ENCODE assay signal across 9 mouse cellular contexts in the genomic region with DNA sequence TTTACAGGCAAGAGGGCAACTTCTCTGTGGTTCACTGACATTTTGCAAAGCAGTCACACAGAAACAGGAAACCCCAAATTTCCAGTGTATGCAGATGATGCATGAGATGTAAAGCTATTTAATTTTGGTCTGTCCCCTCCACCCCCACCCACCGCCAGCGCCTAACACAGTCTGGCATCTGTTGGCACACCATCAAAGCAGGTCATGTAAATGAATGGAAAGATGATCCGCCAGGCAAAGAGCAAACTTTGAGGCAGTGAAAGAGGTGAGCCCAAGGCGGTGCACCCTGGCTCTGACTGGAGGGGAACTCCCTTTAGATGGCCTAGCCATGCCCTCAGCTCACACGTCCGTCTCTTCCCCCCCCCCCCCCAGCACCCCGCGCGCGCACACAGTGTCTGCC. TPM values are rescaled to one million over a fixed set of nuclear protein-coding genes. Genes with fewer than 3 reads are reported as not detected.
DNase-seq lines count a peak whose midpoint lies in the region; ATAC-seq lines count a peak whose summit lies in the region.
"Had no signal": no experiment of that assay in that cellular context is flagged by ENCODE, and none has a peak within 500 bp of the region (broad histone marks: within the 10 kb centered on the region; RNA-seq: fewer than 3 reads in every experiment).

No protein-coding gene starts in this region.

- H3K9me3 ChIP-seq in hindbrain, embryonic 16.5 days (ENCODE audit: control insufficient read depth, low read length), result no peaks in the 10 kb centered on the region
- H3K9me3 ChIP-seq in midbrain, embryonic 15.5 days, result no peaks in the 10 kb centered on the region

- H3K9ac ChIP-seq in hindbrain, embryonic 16.5 days (ENCODE audit: low read depth, low read length), result no peak overlapping the region
- no peak overlapping the region for H3K9ac ChIP-seq in midbrain, embryonic 15.5 days

- H3K4me3 ChIP-seq in hindbrain, embryonic 16.5 days (ENCODE audit: low read length), result peak overlapping the region; percentile 52
- H3K4me3 ChIP-seq in midbrain, embryonic 15.5 days, result peak overlapping the region; percentile 48

- H3K4me2 ChIP-seq in hindbrain, embryonic 16.5 days (ENCODE audit: low read length), result peak overlapping the region; percentile 70
- H3K4me2 ChIP-seq in midbrain, embryonic 15.5 days, result peak overlapping the region; percentile 82

- ATAC-seq in hindbrain, embryonic 16.5 days, result no peak; the same call in 1 of the 2 replicates
- ATAC-seq in midbrain, embryonic 15.5 days (replicated peaks), result peak; percentile 72

- H3K4me1 ChIP-seq in hindbrain, embryonic 16.5 days (ENCODE audit: control insufficient read depth, insufficient read depth, low read depth, low read length), result no peaks in the 10 kb centered on the region
- peaks cover 8% of the 10 kb centered on the region for H3K4me1 ChIP-seq in midbrain, embryonic 15.5 days

- H3K27ac ChIP-seq in hindbrain, embryonic 16.5 days (ENCODE audit: low read depth, low read length), result no peak overlapping the region
- H3K27ac ChIP-seq in midbrain, embryonic 15.5 days, result no peak overlapping the region

- H3K36me3 ChIP-seq in hindbrain, embryonic 16.5 days (ENCODE audit: control insufficient read depth, insufficient read depth, low read length), result no peaks in the 10 kb centered on the region
- no peaks in the 10 kb centered on the region for H3K36me3 ChIP-seq in midbrain, embryonic 15.5 days (replicated peaks)

- H3K27me3 ChIP-seq in hindbrain, embryonic 16.5 days (replicated peaks; ENCODE audit: control insufficient read depth, insufficient read depth, low read length), result peaks cover 37% of the 10 kb centered on the region
- H3K27me3 ChIP-seq in midbrain, embryonic 15.5 days (replicated peaks), result peaks cover 77% of the 10 kb centered on the region

- peak; percentile 7 for DNase-seq in embryo, embryonic 9.5 days (ENCODE audit: extremely low spot score)
- no peak for DNase-seq in embryo, embryonic 10 days (ENCODE audit: low spot score)
- peak; percentile 62 for DNase-seq in T-cell, adult 2 months (ENCODE audit: low spot score)
- no peak for DNase-seq in frontal cortex, postnatal 25 days (ENCODE audit: low spot score in 2 of 2)
- DNase-seq in yolk sac, embryonic 10.5 days (ENCODE audit: low spot score), result no peak
- DNase-seq in ovary, postnatal 14 days (ENCODE audit: low spot score), result no peak

- 3% methylated on average over 7 of the region's 10 CpGs for WGBS in hindbrain, embryonic 16.5 days
- WGBS in midbrain, embryonic 15.5 days, result 5% methylated on average over 10 of the region's 10 CpGs

RNA-seq across cellular contexts. Expression of a gene that starts 8.7 kb away (rescaled TPM):
- 0.15 and 0.18 TPM in 2 replicates for polyA plus RNA-seq in hindbrain, embryonic 16.5 days (2015; fragmentation: Nextera tagmentation; extraction: Ambion mirVana)
- polyA plus RNA-seq in midbrain, embryonic 15.5 days (2015; fragmentation: Nextera tagmentation; extraction: Ambion mirVana), result 0.32 and 0.54 TPM in 2 replicates
- polyA plus RNA-seq: erythroblast, embryonic 14.5 days had no signal

RNA-seq across cellular contexts. Expression of a gene that starts 22.1 kb away (rescaled TPM):
- 24.0 and 26.5 TPM in 2 replicates for polyA plus RNA-seq in hindbrain, embryonic 16.5 days (2015; fragmentation: Nextera tagmentation; extraction: Ambion mirVana)
- polyA plus RNA-seq in midbrain, embryonic 15.5 days (2015; fragmentation: Nextera tagmentation; extraction: Ambion mirVana), result 27.5 and 30.3 TPM in 2 replicates

Comparison
In these comparisons a context has a peak if more than half of its experiments do, and no peak if none do; other contexts are left out.
1. DNase-seq: peak in embryo, embryonic 9.5 days (single experiment) and T-cell, adult 2 months (single experiment); none in embryo, embryonic 10 days (single experiment), frontal cortex, postnatal 25 days (0 of 2), yolk sac, embryonic 10.5 days (single experiment) and ovary, postnatal 14 days (single experiment).